Mouse (Mus musculus) adrenal gland, postnatal 4 days (tissue): ENCODE measurements around the gene Churc1. TPM values are rescaled to one million over a fixed set of nuclear protein-coding genes. Genes with fewer than 3 reads are reported as not detected.

Source experiments
- DNase-seq, 2 experiments: peaks; one replicate each; pipeline ENCODE4 v3.0.0; 2021 to 2022; ENCODE audit warnings: low spot score in 2 of 2, mixed read lengths in 2 of 2
- total RNA-seq, 2 experiments: library from RNA; stranded (reverse); gene quantifications; 2 replicates each; pipeline ENCODE4 v1.2.3; 2021

The Churc1 gene
- total RNA-seq, 2 experiments from 2014 or later: 82.3 to 84.2 TPM

- no peak for DNase-seq
Measured at GRCm38 (mm10) chr12:76825283-76825682, 59.9 kb downstream of the Churc1 start.

GRCm38 (mm10) chr12:76832704-76833103 lies 67.4 kb downstream of the Churc1 start:
- DNase-seq: no peak

Other genes starting within 250 kb of the Churc1 start
- 10 to 100 TPM; 21.0 to 29.2 TPM for gene Plekhg3, start 234.6 kb upstream of the Churc1 start, total RNA-seq
- 10 to 100 TPM; 72.0 to 85.6 TPM for gene Sptb, start 55.0 kb upstream of the Churc1 start, total RNA-seq
- 10 to 100 TPM; 19.4 to 22.1 TPM for gene Fntb, start 51 bp downstream of the Churc1 start, total RNA-seq
- gene Gpx2, start 30.0 kb downstream of the Churc1 start, total RNA-seq: not detected
- 10 to 100 TPM in 1 of 2 experiments, 1 to 10 TPM in 1; 6.4 to 10.1 TPM for gene Rab15, start 57.4 kb downstream of the Churc1 start, total RNA-seq
- gene Max, start 196.7 kb downstream of the Churc1 start, total RNA-seq: 10 to 100 TPM; 69.5 to 71.9 TPM